Mouse (Mus musculus) E14TG2a.4 (cell line): ENCODE data around the gene Lhx5.

Experiments used
- CTCF ChIP-seq: conservative IDR thresholded peaks from 2 replicates; pipeline ENCODE4 v1.5.1; 2014; ENCODE audit warnings: low read length
- NANOG ChIP-seq: IDR thresholded peaks from 2 replicates; pipeline ENCODE4 v1.6.1; 2014; ENCODE audit warnings: borderline replicate concordance, low read length, mixed read lengths

GRCm38 (mm10) chr5:120404831-120405591 lies 26.5 kb upstream of the Lhx5 start:
- TF ChIP-seq CTCF (no peak), NANOG (no peak)
